Mouse (Mus musculus): ENCODE data around the gene Csrp1. TPM values are rescaled to one million over a fixed set of nuclear protein-coding genes. Genes with fewer than 3 reads are reported as not detected.

The Csrp1 gene
- total and polyA plus RNA-seq, 3 experiments, result 44.4 to 73.0 TPM; not detected in 1

GRCm38 (mm10) chr1:135792143-135792939 lies 72.5 kb downstream of the Csrp1 start:
- Histone ChIP-seq H3K27ac (ENCODE audit: control insufficient read depth, low read depth, low read length) (no peak overlapping the region), H3K27me3 (ENCODE audit: control insufficient read depth in 1 of 2, insufficient read depth in 2 of 2, low read length in 2 of 2) (no peaks in the 10 kb centered on the region; a peak in 2 of 4 replicates), H3K36me3 (ENCODE audit: control insufficient read depth in 1 of 2, insufficient read depth in 2 of 2, low read length in 2 of 2) (no peaks in the 10 kb centered on the region), H3K4me3 (ENCODE audit: control insufficient read depth in 1 of 2, insufficient read depth in 1 of 2, low read depth in 2 of 2, low read length in 2 of 2) (no peak overlapping the region), H3K9me3 (replicated peaks; ENCODE audit: insufficient read depth, low read length) (no peaks in the 10 kb centered on the region), H3K9ac (ENCODE audit: control insufficient read depth, low read depth, low read length, poor library complexity, severe bottlenecking) (no peak overlapping the region), H3K4me1 (ENCODE audit: control insufficient read depth in 1 of 2, insufficient read depth in 2 of 2, low read length in 2 of 2) (peaks cover 0 to 11% of the 10 kb centered on the region in 2 experiments; a peak in 2 of 4 replicates), H3K79me2 (ENCODE audit: control insufficient read depth, insufficient read depth, low read length, poor library complexity) (no peaks in the 10 kb centered on the region)
- DNase-seq (ENCODE audit: low read depth, low spot score), result no peak
- TF ChIP-seq NRF1 (IDR thresholded peaks at IDR 0.05; ENCODE audit: insufficient read depth, low read depth, low read length, poor library complexity, severe bottlenecking), result no peak
- no peak for TF ChIP-seq RCOR1 (IDR thresholded peaks at IDR 0.05; ENCODE audit: low read depth, low read length)
- TF ChIP-seq E2F4 (IDR thresholded peaks at IDR 0.05; ENCODE audit: borderline replicate concordance, low read depth, low read length), result no peak

DNA sequence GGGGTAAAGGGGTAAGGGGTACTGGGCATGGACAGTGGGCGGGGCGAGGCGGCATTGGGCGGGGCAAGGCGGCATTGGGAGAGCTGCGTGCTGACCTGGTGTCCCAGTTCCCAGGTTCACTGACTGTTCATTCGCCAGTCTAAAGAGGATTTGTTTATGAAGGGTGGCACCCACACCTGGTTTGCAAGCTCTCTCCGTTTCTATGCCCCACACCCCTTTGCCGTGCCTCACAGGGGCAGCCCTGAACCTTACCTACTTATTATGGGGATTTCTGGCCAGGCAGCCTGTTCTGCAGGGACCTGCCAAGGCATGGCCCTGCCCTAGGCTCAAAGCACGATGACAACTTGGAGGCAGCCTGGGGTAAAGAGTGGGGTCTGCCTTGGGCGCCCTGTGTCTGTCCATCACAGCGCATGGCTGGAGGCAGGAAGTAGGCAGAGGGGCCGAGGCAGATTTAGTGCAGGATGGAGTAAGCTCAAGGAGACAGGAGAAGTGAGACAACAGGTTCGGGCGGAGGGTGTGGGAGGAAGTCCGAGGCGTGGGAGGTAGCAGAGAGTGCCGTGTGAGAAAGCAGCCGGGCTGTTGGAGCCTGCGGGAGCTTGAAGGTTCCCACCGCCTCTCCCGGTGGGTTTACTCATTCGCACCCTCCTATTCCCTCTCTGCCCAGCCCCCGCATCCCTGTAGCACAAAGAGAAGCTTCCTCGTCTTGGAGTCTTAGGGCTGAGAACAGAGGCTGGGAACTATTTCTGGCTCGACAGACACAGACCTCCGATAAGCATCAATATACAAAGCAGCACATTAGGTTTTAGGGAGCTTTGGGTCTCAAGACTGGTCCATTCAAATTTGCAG lies 73.7 kb downstream of the Csrp1 start:
- no peak for DNase-seq (ENCODE audit: low read depth, low spot score)
- H3K4me3 ChIP-seq (ENCODE audit: control insufficient read depth in 1 of 2, insufficient read depth in 1 of 2, low read depth in 2 of 2, low read length in 2 of 2), result no peak overlapping the region

GRCm38 (mm10) chr1:135794216-135795134 lies 74.6 kb downstream of the Csrp1 start:
- Histone ChIP-seq H3K36me3 (ENCODE audit: control insufficient read depth in 1 of 2, insufficient read depth in 2 of 2, low read length in 2 of 2) (no peaks in the 10 kb centered on the region), H3K9ac (ENCODE audit: control insufficient read depth, low read depth, low read length, poor library complexity, severe bottlenecking) (no peak overlapping the region), H3K4me3 (ENCODE audit: control insufficient read depth in 1 of 2, insufficient read depth in 1 of 2, low read depth in 2 of 2, low read length in 2 of 2) (no peak overlapping the region), H3K27ac (ENCODE audit: control insufficient read depth, low read depth, low read length) (no peak overlapping the region), H3K4me1 (ENCODE audit: control insufficient read depth in 1 of 2, insufficient read depth in 2 of 2, low read length in 2 of 2) (peaks cover 0 to 4% of the 10 kb centered on the region in 2 experiments; a peak in 2 of 4 replicates), H3K27me3 (ENCODE audit: control insufficient read depth in 1 of 2, insufficient read depth in 2 of 2, low read length in 2 of 2) (no peaks in the 10 kb centered on the region; a peak in 2 of 4 replicates), H3K79me2 (ENCODE audit: control insufficient read depth, insufficient read depth, low read length, poor library complexity) (no peaks in the 10 kb centered on the region), H3K9me3 (replicated peaks; ENCODE audit: insufficient read depth, low read length) (no peaks in the 10 kb centered on the region)
- no peak for DNase-seq (ENCODE audit: low read depth, low spot score)
- TF ChIP-seq ZMIZ1 (IDR thresholded peaks at IDR 0.05; ENCODE audit: low read depth, low read length) (no peak), NELFE (IDR thresholded peaks at IDR 0.05; ENCODE audit: low read depth, low read length) (no peak), MAFK (IDR thresholded peaks at IDR 0.05; ENCODE audit: borderline replicate concordance, low read depth, low read length) (no peak), EP300 (IDR thresholded peaks at IDR 0.05; ENCODE audit: low read depth in 1 of 2, low read length in 2 of 2) (no peak), POLR2AphosphoS5 (IDR thresholded peaks at IDR 0.05; ENCODE audit: borderline replicate concordance, low read depth, low read length) (no peak), CHD2 (IDR thresholded peaks at IDR 0.05; ENCODE audit: low read length) (no peak), USF1 (IDR thresholded peaks at IDR 0.05; ENCODE audit: low read depth, low read length) (no peak), MYC (IDR thresholded peaks at IDR 0.05; ENCODE audit: low read depth, low read length) (no peak), CTCF (IDR thresholded peaks at IDR 0.05 in 2 of 3, conservative IDR thresholded peaks at IDR 0.05 in 1 of 3; ENCODE audit: control insufficient read depth in 1 of 3, insufficient read depth in 1 of 3, low read depth in 2 of 3, low read length in 3 of 3, poor library complexity in 1 of 3, severe bottlenecking in 1 of 3) (no peak), GABPA (IDR thresholded peaks at IDR 0.05; ENCODE audit: low read depth, low read length) (no peak), CHD1 (IDR thresholded peaks at IDR 0.05; ENCODE audit: low read depth, low read length) (no peak), TCF12 (IDR thresholded peaks at IDR 0.05; ENCODE audit: low read depth, low read length) (no peak), UBTF (IDR thresholded peaks at IDR 0.05; ENCODE audit: borderline replicate concordance, insufficient read depth, low read depth, low read length) (no peak), POLR2AphosphoS2 (IDR thresholded peaks at IDR 0.05; ENCODE audit: low read length) (no peak), KAT2A (conservative IDR thresholded peaks at IDR 0.05; ENCODE audit: low read depth, low read length) (no peak)

More for the DNA sequence above, 73.7 kb downstream of the Csrp1 start:
- TF ChIP-seq CTCF (IDR thresholded peaks at IDR 0.05 in 2 of 3, conservative IDR thresholded peaks at IDR 0.05 in 1 of 3; ENCODE audit: control insufficient read depth in 1 of 3, insufficient read depth in 1 of 3, low read depth in 2 of 3, low read length in 3 of 3, poor library complexity in 1 of 3, severe bottlenecking in 1 of 3) (no peak), MAZ (IDR thresholded peaks at IDR 0.05; ENCODE audit: low read depth, low read length) (no peak), BHLHE40 (IDR thresholded peaks at IDR 0.05; ENCODE audit: borderline replicate concordance, low read depth, low read length) (no peak)
- Histone ChIP-seq H3K9ac (ENCODE audit: control insufficient read depth, low read depth, low read length, poor library complexity, severe bottlenecking) (no peak overlapping the region), H3K79me2 (ENCODE audit: control insufficient read depth, insufficient read depth, low read length, poor library complexity) (no peaks in the 10 kb centered on the region), H3K27me3 (ENCODE audit: control insufficient read depth in 1 of 2, insufficient read depth in 2 of 2, low read length in 2 of 2) (no peaks in the 10 kb centered on the region; a peak in 2 of 4 replicates), H3K9me3 (replicated peaks; ENCODE audit: insufficient read depth, low read length) (no peaks in the 10 kb centered on the region), H3K27ac (ENCODE audit: control insufficient read depth, low read depth, low read length) (no peak overlapping the region), H3K4me1 (ENCODE audit: control insufficient read depth in 1 of 2, insufficient read depth in 2 of 2, low read length in 2 of 2) (peaks cover 0 to 9% of the 10 kb centered on the region in 2 experiments; a peak in 2 of 4 replicates), H3K36me3 (ENCODE audit: control insufficient read depth in 1 of 2, insufficient read depth in 2 of 2, low read length in 2 of 2) (no peaks in the 10 kb centered on the region)

Measured in MEL (cell line).